Mouse (Mus musculus) thymus, adult 2 months (tissue): ENCODE data around the gene Olfr692. TPM values are rescaled to one million over a fixed set of nuclear protein-coding genes. Genes with fewer than 3 reads are reported as not detected.
"Not testable (repeated sequence)": the region's sequence is repeated elsewhere in the genome, so short reads cannot be mapped to it uniquely, and the experiment has no call there.

Source experiments
- DNase-seq: peaks from one replicate; pipeline ENCODE4 v3.0.0; 2021
- H3K27ac ChIP-seq: fragments of 200-500 bp; 2 replicates; pipeline ENCODE4 v1.5.1; 2012; ENCODE audit warnings: low read length, control low read depth; ENCODE audit not compliant: control insufficient read depth, insufficient read depth
- H3K27me3 ChIP-seq: fragments of 200-500 bp; 2 replicates; pipeline ENCODE4 v1.6.1; 2012; ENCODE audit warnings: mild to moderate bottlenecking, low read length, moderate library complexity, mixed read lengths; ENCODE audit not compliant: control insufficient read depth, insufficient read depth
- H3K36me3 ChIP-seq: fragments of 200-500 bp; 2 replicates; pipeline ENCODE4 v1.6.1; 2012; ENCODE audit warnings: mild to moderate bottlenecking, low read length, moderate library complexity; ENCODE audit not compliant: control insufficient read depth, insufficient read depth
- H3K4me1 ChIP-seq: fragments of 200-500 bp; replicated peaks from 2 replicates; pipeline ENCODE4 v1.6.1; 2012; ENCODE audit warnings: low read length; ENCODE audit not compliant: control insufficient read depth, insufficient read depth
- H3K4me3 ChIP-seq: fragments of 200-500 bp; 2 replicates; pipeline ENCODE4 v1.5.1; 2012; ENCODE audit warnings: mild to moderate bottlenecking, low read length, control low read depth, moderate library complexity; ENCODE audit not compliant: control insufficient read depth, insufficient read depth
- CTCF ChIP-seq: fragments of 200-500 bp; IDR thresholded peaks from 2 replicates; pipeline ENCODE4 v1.5.1; 2012; ENCODE audit warnings: mild to moderate bottlenecking, control low read depth, low read length, moderate library complexity, borderline replicate concordance; ENCODE audit not compliant: control insufficient read depth, poor library complexity, insufficient read depth; ENCODE audit errors: extremely low read depth
- POLR2A ChIP-seq: fragments of 200-500 bp; IDR thresholded peaks from 2 replicates; pipeline ENCODE4 v1.6.1; 2012; ENCODE audit warnings: mild to moderate bottlenecking, low read length, control low read depth, moderate library complexity; ENCODE audit not compliant: control insufficient read depth, poor library complexity, insufficient read depth; ENCODE audit errors: extremely low read depth
- WGBS: fragments of 180-500 bp; shearing (Covaris S2); methylation state at CpG from one replicate; pipeline ENCODE4 v1.1.7; 2018; 5-methylcytosine and 5-hydroxymethylcytosine counted together
- polyA plus RNA-seq: library from polyadenylated mRNA; depleted of rRNA; stranded (reverse); fragments of >200 nt; gene quantifications from 2 replicates; pipeline ENCODE4 v1.2.3, GENCODE M21; 2012; rRNA removed

The Olfr692 gene
- polyA plus RNA-seq, 1 experiment, result not detected

- 91% methylated on average over 5 of the region's 5 CpGs for WGBS
- H3K4me1 ChIP-seq, result peaks cover 8% of the 10 kb centered on the region
- H3K36me3 ChIP-seq, result no peaks in the 10 kb centered on the region
- H3K27me3 ChIP-seq, result no peaks in the 10 kb centered on the region
- H3K4me3 ChIP-seq, result no peak within 1 kb of the TSS
- no peak for DNase-seq
- H3K27ac ChIP-seq, result no peak within 1 kb of the TSS
- TF ChIP-seq CTCF (no peak), POLR2A (no peak)
Observed at GRCm38 (mm10) chr7:105404268-105404667, 36.2 kb downstream of the Olfr692 start, which contains the start of gene Cnga4. TSS of gene Cnga4 (plus strand) at chr7:105404568.

DNA sequence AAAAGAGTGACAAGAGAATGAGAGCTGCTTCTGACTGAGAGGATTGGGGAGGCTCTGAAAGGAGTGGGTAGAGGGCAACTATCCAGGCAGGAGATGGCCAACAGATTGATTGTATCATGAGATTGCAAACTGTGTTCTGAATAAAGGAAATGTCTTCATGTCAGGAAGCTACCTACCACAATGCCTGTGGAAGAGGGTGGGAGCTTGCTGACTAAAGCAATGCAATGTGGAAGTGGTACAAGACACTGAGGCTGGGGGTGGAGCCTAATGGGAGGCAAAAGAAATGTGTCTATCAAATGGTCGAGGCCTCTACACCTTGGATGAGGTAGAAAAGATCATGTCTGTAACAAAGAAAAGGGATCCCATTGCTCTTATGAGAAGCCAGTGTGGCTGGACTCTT, 38.3 kb downstream of the Olfr692 start:
- H3K27me3 ChIP-seq, result no peaks in the 10 kb centered on the region
- DNase-seq, result no peak
- H3K27ac ChIP-seq, result no peak overlapping the region
- no peaks in the 10 kb centered on the region for H3K36me3 ChIP-seq
- 46% methylated on average over 1 of the region's 1 CpGs for WGBS
- no peaks in the 10 kb centered on the region for H3K4me1 ChIP-seq
- no peak overlapping the region for H3K4me3 ChIP-seq
- TF ChIP-seq CTCF, result no peak
- no peak for TF ChIP-seq POLR2A

- peak; percentile 66 for DNase-seq
- TF ChIP-seq CTCF, result peak; percentile 80; the same call in 1 of the 2 replicates
- not testable (repeated sequence) for H3K27ac ChIP-seq, H3K36me3 ChIP-seq, H3K4me3 ChIP-seq, H3K4me1 ChIP-seq, H3K27me3 ChIP-seq
- WGBS, result 62% methylated on average over 8 of the region's 8 CpGs
Observed at GRCm38 (mm10) chr7:105411874-105412632, 44.0 kb downstream of the Olfr692 start.

GRCm38 (mm10) chr7:105414385-105414784, 46.4 kb downstream of the Olfr692 start:
- Histone ChIP-seq H3K4me1 (no peaks in the 10 kb centered on the region), H3K27ac (no peak overlapping the region), H3K4me3 (no peak overlapping the region), H3K36me3 (no peaks in the 10 kb centered on the region), H3K27me3 (no peaks in the 10 kb centered on the region)
- WGBS, result 80% methylated on average over 6 of the region's 6 CpGs
- TF ChIP-seq POLR2A (no peak), CTCF (no peak)
- no peak for DNase-seq

DNA sequence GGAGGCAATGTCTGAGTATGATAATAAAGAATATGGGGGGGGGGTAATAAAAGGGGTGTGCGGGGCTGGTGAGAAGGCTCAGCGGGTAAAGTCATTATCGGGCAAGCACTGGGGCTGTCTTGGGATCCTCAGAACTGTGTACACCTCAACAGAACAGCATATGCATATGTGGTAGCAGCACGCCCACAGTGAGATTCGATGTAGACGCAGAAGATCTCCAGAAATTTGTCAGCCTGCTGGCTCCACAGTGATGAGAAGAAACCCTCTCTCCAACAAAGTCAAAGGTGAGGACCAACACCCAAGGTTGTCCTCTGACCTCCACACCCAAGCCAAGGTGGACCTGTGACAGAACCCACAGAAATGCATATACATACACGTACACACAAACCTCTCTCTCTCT, 48.5 kb downstream of the Olfr692 start:
- 96% methylated on average over 7 of the region's 7 CpGs for WGBS
- DNase-seq, result no peak
- Histone ChIP-seq H3K27me3 (no peaks in the 10 kb centered on the region), H3K4me1 (no peaks in the 10 kb centered on the region), H3K36me3 (no peaks in the 10 kb centered on the region), H3K27ac (no peak overlapping the region), H3K4me3 (no peak overlapping the region)
- TF ChIP-seq CTCF (no peak), POLR2A (no peak)

DNA sequence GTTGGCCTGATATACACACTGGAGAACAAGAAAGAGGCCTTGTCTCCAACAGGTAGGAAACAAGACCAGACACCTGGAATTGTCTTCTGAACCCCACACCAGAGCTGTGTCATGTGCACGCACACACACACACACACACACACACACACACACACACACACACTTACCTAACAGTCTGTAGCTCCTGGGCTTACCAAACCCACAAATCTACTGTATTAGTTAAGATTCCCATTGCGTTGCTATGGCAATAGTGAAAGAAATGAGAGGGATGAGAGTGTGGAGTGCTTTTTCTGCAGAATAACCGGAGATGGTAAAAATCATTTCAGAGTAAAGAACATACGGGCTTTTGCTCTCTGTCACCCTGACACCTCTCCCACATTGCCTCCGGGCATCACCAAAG, 50.1 kb downstream of the Olfr692 start:
- no peak for TF ChIP-seq POLR2A
- TF ChIP-seq CTCF, result no peak
- DNase-seq, result no peak
- WGBS, result 95% methylated on average over 5 of the region's 5 CpGs
- Histone ChIP-seq H3K27ac (no peak overlapping the region), H3K4me3 (no peak overlapping the region), H3K36me3 (no peaks in the 10 kb centered on the region), H3K4me1 (no peaks in the 10 kb centered on the region), H3K27me3 (no peaks in the 10 kb centered on the region)

Other genes with a start within 250 kb of the Olfr692 start
- not detected in 2 replicates for gene Olfr683, start 221.2 kb upstream of the Olfr692 start, polyA plus RNA-seq
- not detected in 2 replicates for gene Olfr684, start 204.6 kb upstream of the Olfr692 start, polyA plus RNA-seq
- gene Olfr685, start 182.2 kb upstream of the Olfr692 start, polyA plus RNA-seq, result not detected in 2 replicates
- gene Olfr686, start 160.7 kb upstream of the Olfr692 start, polyA plus RNA-seq, result not detected in 2 replicates
- gene Olfr688, start 80.1 kb upstream of the Olfr692 start, polyA plus RNA-seq, result not detected in 2 replicates
- gene Olfr689, start 57.1 kb upstream of the Olfr692 start, polyA plus RNA-seq, result not detected in 2 replicates
- gene Olfr690, start 34.1 kb upstream of the Olfr692 start, polyA plus RNA-seq, result not detected in 2 replicates
- not detected in 2 replicates for gene Olfr691, start 26.0 kb upstream of the Olfr692 start, polyA plus RNA-seq
- gene Gm5901, start 6.8 kb downstream of the Olfr692 start, polyA plus RNA-seq, result 0.08 TPM in 1 of 2 replicates, not detected in the other
- gene Fam160a2, start 31.8 kb downstream of the Olfr692 start, polyA plus RNA-seq, result 36.6 and 52.6 TPM in 2 replicates
- gene Cnga4, start 36.3 kb downstream of the Olfr692 start, polyA plus RNA-seq, result 0.19 TPM in 1 of 2 replicates, not detected in the other
- gene Cckbr, start 57.5 kb downstream of the Olfr692 start, polyA plus RNA-seq, result 0.24 and 0.28 TPM in 2 replicates
- gene Cavin3, start 114.1 kb downstream of the Olfr692 start, polyA plus RNA-seq, result 12.7 and 14.5 TPM in 2 replicates
- 43.3 and 47.7 TPM in 2 replicates for gene Smpd1, start 186.1 kb downstream of the Olfr692 start, polyA plus RNA-seq
- gene Apbb1, start 213.4 kb downstream of the Olfr692 start, polyA plus RNA-seq, result 17.7 and 34.8 TPM in 2 replicates
- gene Hpx, start 231.9 kb downstream of the Olfr692 start, polyA plus RNA-seq, result 0.97 and 8.6 TPM in 2 replicates